Mouse (Mus musculus) left cerebral cortex, adult 9 months (tissue): ENCODE measurements around the gene Mettl16.

Experiments used
- DNase-seq, 2 experiments: peaks; one replicate each; pipeline ENCODE4 v3.0.0; 2022; ENCODE audit warnings: low spot score in 2 of 2

The Mettl16 gene

GRCm38 (mm10) chr11:74770595-74771207 is at the start of gene Mettl16:
Gene Mettl16, plus strand, starts transcription at chr11:74770830.
- DNase-seq = peak; percentile 90 to 97

GRCm38 (mm10) chr11:74721141-74721540 is 49.5 kb upstream of the Mettl16 start:
- no peak for DNase-seq

GRCm38 (mm10) chr11:74721971-74722370 is 48.7 kb upstream of the Mettl16 start:
- no peak for DNase-seq

- DNase-seq = peak; percentile 48 to 78
Measured at GRCm38 (mm10) chr11:74723357-74724234, 47.0 kb upstream of the Mettl16 start.

GRCm38 (mm10) chr11:74724235-74724791 is 46.3 kb upstream of the Mettl16 start, which contains the start of gene Pafah1b1:
Gene Pafah1b1, minus strand, starts transcription at chr11:74724670.
- peak; percentile 84 to 94 for DNase-seq

- no peak for DNase-seq
Measured at GRCm38 (mm10) chr11:74725181-74725580, 45.4 kb upstream of the Mettl16 start.

GRCm38 (mm10) chr11:74734917-74735316 is 35.7 kb upstream of the Mettl16 start:
- peak in 1 of 2 experiments; percentile 51 for DNase-seq

GRCm38 (mm10) chr11:74737861-74738260 is 32.8 kb upstream of the Mettl16 start:
- no peak for DNase-seq

GRCm38 (mm10) chr11:74748022-74748421 is 22.6 kb upstream of the Mettl16 start:
- DNase-seq = no peak

- no peak for DNase-seq
Measured at GRCm38 (mm10) chr11:74749241-74749640, 21.4 kb upstream of the Mettl16 start.

GRCm38 (mm10) chr11:74750662-74751351 is 19.8 kb upstream of the Mettl16 start:
- DNase-seq = no peak

- DNase-seq = peak in 1 of 2 experiments; percentile 41
Measured at GRCm38 (mm10) chr11:74751352-74752066, 19.1 kb upstream of the Mettl16 start.

- no peak for DNase-seq
Measured at GRCm38 (mm10) chr11:74756631-74757030, 14.0 kb upstream of the Mettl16 start.

GRCm38 (mm10) chr11:74761011-74761705 is 9.5 kb upstream of the Mettl16 start:
- no peak for DNase-seq

GRCm38 (mm10) chr11:74763960-74764625 is 6.5 kb upstream of the Mettl16 start:
- peak; percentile 43 to 58 for DNase-seq

GRCm38 (mm10) chr11:74767469-74767868 is 3.2 kb upstream of the Mettl16 start:
- DNase-seq = no peak

- no peak for DNase-seq
Measured at GRCm38 (mm10) chr11:74768045-74768444, 2.6 kb upstream of the Mettl16 start.

GRCm38 (mm10) chr11:74770037-74770436 is 593 bp upstream of the Mettl16 start:
- no peak for DNase-seq

- DNase-seq = no peak
Measured at GRCm38 (mm10) chr11:74771234-74771633, 604 bp downstream of the Mettl16 start.

- DNase-seq = no peak
Measured at GRCm38 (mm10) chr11:74771650-74772049, 1.0 kb downstream of the Mettl16 start.
